Mouse (Mus musculus) heart, adult 2 months (tissue): ENCODE data around the gene Pacsin2. TPM values are rescaled to one million over a fixed set of nuclear protein-coding genes. Genes with fewer than 3 reads are reported as not detected.
A peak's percentile ranks its signal among the peaks of the same experiment; 100 is the strongest.
"Not testable (repeated sequence)": the region's sequence is repeated elsewhere in the genome, so short reads cannot be mapped to it uniquely, and the experiment has no call there.

Source experiments
- DNase-seq, 2 experiments: peaks; one replicate each; pipeline ENCODE4 v3.0.0; 2021
- H3K27ac ChIP-seq: fragments of 200-600 bp; 2 replicates; pipeline ENCODE4 v1.8.1; 2022
- H3K27me3 ChIP-seq: fragments of 200-500 bp; 2 replicates; pipeline ENCODE4 v1.6.1; 2012; ENCODE audit warnings: mild to moderate bottlenecking, low read length, inconsistent platforms, mixed read lengths; ENCODE audit not compliant: control insufficient read depth, insufficient read depth
- H3K36me3 ChIP-seq: fragments of 200-500 bp; 2 replicates; pipeline ENCODE4 v1.6.1; 2012; ENCODE audit warnings: low read length, inconsistent platforms; ENCODE audit not compliant: control insufficient read depth, insufficient read depth
- H3K4me1 ChIP-seq: fragments of 200-500 bp; 2 replicates; pipeline ENCODE4 v1.6.1; 2011; ENCODE audit warnings: low read length; ENCODE audit not compliant: control insufficient read depth, insufficient read depth
- H3K4me3 ChIP-seq: fragments of 200-600 bp; 2 replicates; pipeline ENCODE4 v1.8.1; 2022
- H3K79me2 ChIP-seq: fragments of 200-500 bp; replicated peaks from 2 replicates; pipeline ENCODE4 v1.6.1; 2012; ENCODE audit warnings: mild to moderate bottlenecking, inconsistent platforms, low read length, moderate library complexity, mixed read lengths; ENCODE audit not compliant: control insufficient read depth, insufficient read depth
- H3K9ac ChIP-seq: fragments of 200-500 bp; 2 replicates; pipeline ENCODE4 v1.6.1; 2012; ENCODE audit warnings: low read depth, mild to moderate bottlenecking, control low read depth, inconsistent platforms, low read length, mixed read lengths
- CTCF ChIP-seq: fragments of 200-600 bp; IDR thresholded peaks from 2 replicates; pipeline ENCODE4 v1.8.1; 2022; ENCODE audit warnings: antibody characterized with exemption, mild to moderate bottlenecking, moderate library complexity
- EP300 ChIP-seq: fragments of 200-500 bp; IDR thresholded peaks from 2 replicates; pipeline ENCODE4 v1.6.1; 2011; ENCODE audit warnings: low read depth, low read length, control low read depth; ENCODE audit not compliant: insufficient read depth
- POLR2A ChIP-seq: fragments of 200-500 bp; IDR thresholded peaks from 2 replicates; pipeline ENCODE4 v1.6.1; 2011; ENCODE audit warnings: mild to moderate bottlenecking, low read depth, low read length, control low read depth; ENCODE audit not compliant: insufficient read depth
- WGBS: fragments of 180-500 bp; shearing (Covaris S2); methylation state at CpG from one replicate; pipeline ENCODE4 v1.1.7; 2018; 5-methylcytosine and 5-hydroxymethylcytosine counted together
- intact Hi-C: fragments of 180-260 bp; cut with DNase I; formaldehyde crosslinking; loops from one replicate; pipeline ENCODE4 v1.15.1; 2025
- polyA plus RNA-seq: library from polyadenylated mRNA; depleted of rRNA; stranded (reverse); fragments of >200 nt; gene quantifications from 2 replicates; pipeline ENCODE4 v1.2.3, GENCODE M21; 2012
- total RNA-seq, 2 experiments: library from RNA; stranded (reverse); gene quantifications; 2 replicates each; pipeline ENCODE4 v1.2.3; 2021

Gene Pacsin2
- total and polyA plus RNA-seq, 3 experiments, result 111 to 246 (median 200) TPM

GRCm38 (mm10) chr15:83469279-83469821 is 4.9 kb upstream of the Pacsin2 start:
- Histone ChIP-seq H3K79me2 (no peaks in the 10 kb centered on the region), H3K4me3 (no peak overlapping the region), H3K27ac (no peak overlapping the region), H3K4me1 (peaks cover 18% of the 10 kb centered on the region), H3K27me3 (no peaks in the 10 kb centered on the region), H3K36me3 (no peaks in the 10 kb centered on the region), H3K9ac (no peak overlapping the region)
- WGBS, result 53% methylated on average over 6 of the region's 6 CpGs
- intact Hi-C loops, result no loop called here
- DNase-seq, result peak in 1 of 2 experiments; percentile 28
- TF ChIP-seq CTCF, result peak; percentile 38
- no peak for TF ChIP-seq POLR2A
- TF ChIP-seq EP300, result no peak

DNA sequence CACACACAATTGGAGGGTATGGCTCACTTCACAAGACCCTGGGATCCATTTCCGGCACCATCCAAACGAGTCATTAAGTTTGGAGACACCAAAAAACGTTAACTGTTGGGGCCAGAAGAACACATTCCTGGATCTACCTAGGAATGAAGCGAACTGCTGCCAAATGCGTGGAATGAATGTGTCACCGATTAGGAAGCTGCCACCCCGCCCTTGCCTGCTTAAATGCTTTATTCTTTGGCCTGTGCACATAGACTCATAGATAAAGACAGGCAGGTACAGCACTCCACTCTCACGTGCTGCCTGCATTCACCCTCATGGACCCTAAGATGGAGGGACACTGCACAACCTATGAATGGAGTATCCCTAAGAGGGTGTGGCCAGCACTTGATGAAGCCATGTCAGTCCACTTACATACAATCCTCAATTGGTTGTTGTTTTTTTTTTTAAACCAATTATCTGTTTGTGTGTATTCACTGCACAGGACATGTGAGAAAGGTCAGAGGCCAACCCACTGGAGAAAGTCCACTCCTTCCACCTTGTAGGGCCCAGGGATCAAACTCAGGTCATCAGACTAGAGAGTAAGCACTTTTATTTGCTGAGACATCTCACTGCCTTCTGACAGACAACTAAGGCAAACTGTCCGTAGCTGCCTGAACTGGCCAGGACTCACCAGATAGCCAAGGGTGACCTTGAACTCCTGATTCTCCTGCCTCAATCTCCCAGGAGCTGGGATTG is 3.0 kb upstream of the Pacsin2 start:
- Histone ChIP-seq H3K4me3 (no peak overlapping the region), H3K79me2 (peaks cover 4% of the 10 kb centered on the region), H3K9ac (no peak overlapping the region), H3K4me1 (peaks cover 13% of the 10 kb centered on the region), H3K36me3 (peaks cover 3% of the 10 kb centered on the region), H3K27ac (no peak overlapping the region), H3K27me3 (no peaks in the 10 kb centered on the region)
- DNase-seq, result peak in 1 of 2 experiments; percentile 29
- TF ChIP-seq EP300, result no peak
- TF ChIP-seq POLR2A, result no peak
- TF ChIP-seq CTCF, result no peak
- WGBS, result 56% methylated on average over 9 of the region's 9 CpGs
- intact Hi-C loops, result no loop called here

DNA sequence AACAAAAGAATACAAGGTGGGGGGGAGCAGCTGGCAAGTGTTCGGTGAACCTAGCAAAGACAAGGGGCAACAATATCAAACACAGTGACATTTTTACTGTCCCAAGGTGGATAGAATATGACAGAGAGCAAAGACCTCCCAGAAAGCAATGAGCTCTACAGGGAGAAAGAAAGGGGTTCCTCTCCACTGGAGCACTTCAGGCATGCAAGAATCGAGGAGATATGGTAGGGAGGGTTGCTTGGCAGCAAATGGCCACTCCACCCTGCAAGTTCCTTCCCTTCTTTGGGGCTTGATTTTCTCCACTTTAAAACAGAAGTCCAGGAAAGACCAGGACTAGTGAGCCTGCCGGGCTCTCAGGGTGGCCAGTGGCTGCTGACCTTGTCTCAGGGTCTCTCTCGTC is 1.9 kb upstream of the Pacsin2 start:
- TF ChIP-seq EP300 (no peak), CTCF (no peak), POLR2A (no peak)
- WGBS, result 46% methylated on average over 4 of the region's 4 CpGs
- Histone ChIP-seq H3K79me2 (peaks cover 6% of the 10 kb centered on the region), H3K4me3 (no peak overlapping the region), H3K36me3 (peaks cover 3% of the 10 kb centered on the region), H3K4me1 (peaks cover 8% of the 10 kb centered on the region), H3K27me3 (no peaks in the 10 kb centered on the region), H3K27ac (peak overlapping the region; percentile 36), H3K9ac (no peak overlapping the region)
- intact Hi-C loops, result no loop called here
- peak in 1 of 2 experiments; percentile 45 for DNase-seq

GRCm38 (mm10) chr15:83464905-83465650 is 672 bp upstream of the Pacsin2 start:
- Histone ChIP-seq H3K9ac (no peak overlapping the region), H3K79me2 (peaks cover 7% of the 10 kb centered on the region), H3K36me3 (peaks cover 7% of the 10 kb centered on the region), H3K27me3 (no peaks in the 10 kb centered on the region), H3K27ac (peak overlapping the region; percentile 94), H3K4me3 (peak overlapping the region; percentile 34; the same call in 1 of the 2 replicates), H3K4me1 (peaks cover 6% of the 10 kb centered on the region)
- no peak for DNase-seq
- 71% methylated on average over 19 of the region's 19 CpGs for WGBS
- TF ChIP-seq EP300 (no peak), CTCF (peak; percentile 56)
- intact Hi-C loops, result loop anchor here (2.0 kb wide), 1 partner anchor 32 kb away; no protein-coding TSS in a partner anchor

- no peak for TF ChIP-seq POLR2A
- no peak for TF ChIP-seq EP300
- TF ChIP-seq CTCF, result no peak
- Histone ChIP-seq H3K36me3 (peaks cover 7% of the 10 kb centered on the region), H3K4me3 (peak overlapping the region; percentile 81), H3K9ac (peak overlapping the region; percentile 98), H3K27ac (peak overlapping the region; percentile 94), H3K4me1 (peaks cover 6% of the 10 kb centered on the region), H3K27me3 (no peaks in the 10 kb centered on the region), H3K79me2 (peaks cover 8% of the 10 kb centered on the region)
- DNase-seq, result peak in 1 of 2 experiments; percentile 51
- 1% methylated on average over 17 of the region's 17 CpGs for WGBS
- intact Hi-C loops, result loop anchor here (2.0 kb wide), 1 partner anchor 31 kb away; no protein-coding TSS in a partner anchor
These were observed 880 bp downstream of the Pacsin2 start for GRCm38 (mm10) chr15:83463369-83464082.

DNA sequence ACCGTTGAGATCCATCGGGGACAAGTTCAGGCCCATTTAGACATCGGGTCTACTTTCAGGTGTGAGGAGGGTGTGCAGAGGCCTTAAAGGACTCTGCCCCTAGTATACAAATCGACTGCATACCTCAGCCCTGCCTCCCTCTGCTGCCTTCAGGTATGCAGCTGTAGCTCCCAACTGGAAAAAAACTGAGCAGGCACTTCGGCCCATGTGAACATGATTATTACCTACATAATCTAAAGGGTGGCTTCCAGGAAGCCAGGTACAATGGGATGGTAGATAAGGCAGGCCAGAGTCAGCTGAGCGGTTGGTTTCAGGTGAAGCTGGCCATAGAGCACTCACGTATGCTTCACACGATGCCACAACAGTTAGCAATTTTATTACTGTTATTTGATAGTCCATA is 2.1 kb downstream of the Pacsin2 start:
- Histone ChIP-seq H3K4me1 (peaks cover 10% of the 10 kb centered on the region), H3K36me3 (peaks cover 12% of the 10 kb centered on the region)
- intact Hi-C loops, result not testable (repeated sequence)

More for the DNA sequence above, 2.1 kb downstream of the Pacsin2 start:
- not testable (repeated sequence) for H3K27me3 ChIP-seq, H3K27ac ChIP-seq, DNase-seq, H3K4me3 ChIP-seq, H3K79me2 ChIP-seq, H3K9ac ChIP-seq
- WGBS, result 84% methylated on average over 8 of the region's 8 CpGs
